Mouse (Mus musculus): ENCODE data around the gene Cby3. TPM values are rescaled to one million over a fixed set of nuclear protein-coding genes. Genes with fewer than 3 reads are reported as not detected.
"Not testable (repeated sequence)": the region's sequence is repeated elsewhere in the genome, so short reads cannot be mapped to it uniquely, and the experiment has no call there.

Cby3 gene
- total RNA-seq, 1 experiment from 2014 or later = not detected

- ATAC-seq (ENCODE audit: extremely low read depth, insufficient number of reproducible peaks, low FRiP score, poor library complexity, severe bottlenecking) = no peak
Measured at GRCm38 (mm10) chr11:50358950-50359861, 4.9 kb downstream of the Cby3 start.

GRCm38 (mm10) chr11:50361282-50361681, 7.0 kb downstream of the Cby3 start:
- not testable (repeated sequence) for ATAC-seq (ENCODE audit: extremely low read depth, insufficient number of reproducible peaks, low FRiP score, poor library complexity, severe bottlenecking)

GRCm38 (mm10) chr11:50364548-50364947, 10.3 kb downstream of the Cby3 start:
- peak; percentile 92 for ATAC-seq (ENCODE audit: extremely low read depth, insufficient number of reproducible peaks, low FRiP score, poor library complexity, severe bottlenecking)

- ATAC-seq (ENCODE audit: extremely low read depth, insufficient number of reproducible peaks, low FRiP score, poor library complexity, severe bottlenecking) = no peak
Measured at GRCm38 (mm10) chr11:50365322-50365721, 11.1 kb downstream of the Cby3 start.

- ATAC-seq (ENCODE audit: extremely low read depth, insufficient number of reproducible peaks, low FRiP score, poor library complexity, severe bottlenecking) = no peak
Measured at GRCm38 (mm10) chr11:50367531-50367930, 13.3 kb downstream of the Cby3 start.

GRCm38 (mm10) chr11:50369360-50369911, 15.2 kb downstream of the Cby3 start:
- ATAC-seq (ENCODE audit: extremely low read depth, insufficient number of reproducible peaks, low FRiP score, poor library complexity, severe bottlenecking) = no peak

- no peak for ATAC-seq (ENCODE audit: extremely low read depth, insufficient number of reproducible peaks, low FRiP score, poor library complexity, severe bottlenecking)
Measured at GRCm38 (mm10) chr11:50370969-50371368, 16.7 kb downstream of the Cby3 start.

GRCm38 (mm10) chr11:50371399-50371841, 17.2 kb downstream of the Cby3 start:
- ATAC-seq (ENCODE audit: extremely low read depth, insufficient number of reproducible peaks, low FRiP score, poor library complexity, severe bottlenecking) = no peak; the same call in 1 of the 2 replicates

- no peak for ATAC-seq (ENCODE audit: extremely low read depth, insufficient number of reproducible peaks, low FRiP score, poor library complexity, severe bottlenecking)
Measured at GRCm38 (mm10) chr11:50371911-50372310, 17.6 kb downstream of the Cby3 start.

GRCm38 (mm10) chr11:50373086-50373485, 18.8 kb downstream of the Cby3 start:
- ATAC-seq (ENCODE audit: extremely low read depth, insufficient number of reproducible peaks, low FRiP score, poor library complexity, severe bottlenecking) = no peak

- ATAC-seq (ENCODE audit: extremely low read depth, insufficient number of reproducible peaks, low FRiP score, poor library complexity, severe bottlenecking) = no peak
Measured at GRCm38 (mm10) chr11:50373621-50374020, 19.4 kb downstream of the Cby3 start.

GRCm38 (mm10) chr11:50374286-50375015, 20.2 kb downstream of the Cby3 start:
- ATAC-seq (ENCODE audit: extremely low read depth, insufficient number of reproducible peaks, low FRiP score, poor library complexity, severe bottlenecking) = no peak

- no peak for ATAC-seq (ENCODE audit: extremely low read depth, insufficient number of reproducible peaks, low FRiP score, poor library complexity, severe bottlenecking)
Measured at GRCm38 (mm10) chr11:50375421-50375820, 21.2 kb downstream of the Cby3 start.

GRCm38 (mm10) chr11:50376156-50376790, 22.0 kb downstream of the Cby3 start:
- no peak for ATAC-seq (ENCODE audit: extremely low read depth, insufficient number of reproducible peaks, low FRiP score, poor library complexity, severe bottlenecking)

- ATAC-seq (ENCODE audit: extremely low read depth, insufficient number of reproducible peaks, low FRiP score, poor library complexity, severe bottlenecking) = peak; percentile 81
Measured at GRCm38 (mm10) chr11:50376911-50377891, 22.9 kb downstream of the Cby3 start, which contains the start of gene Hnrnph1. Gene Hnrnph1, plus strand, starts transcription at chr11:50376990.

GRCm38 (mm10) chr11:50377892-50378684, 23.8 kb downstream of the Cby3 start:
- peak; percentile 36 for ATAC-seq (ENCODE audit: extremely low read depth, insufficient number of reproducible peaks, low FRiP score, poor library complexity, severe bottlenecking)

- no peak for ATAC-seq (ENCODE audit: extremely low read depth, insufficient number of reproducible peaks, low FRiP score, poor library complexity, severe bottlenecking)
Measured at GRCm38 (mm10) chr11:50379023-50379752, 24.9 kb downstream of the Cby3 start.

Data from neutrophil, adult 5-6 weeks (primary cell).